Mouse (Mus musculus) lung, adult 2 months (tissue): Measurements from ENCODE around the gene Dmbt1.

ENCODE experiments used
- CTCF ChIP-seq: fragments of 200-500 bp; IDR thresholded peaks from 2 replicates; pipeline ENCODE4 v1.5.1; 2011; ENCODE audit warnings: mild to moderate bottlenecking, low read length, control low read depth; ENCODE audit not compliant: insufficient read depth
- POLR2A ChIP-seq: fragments of 200-500 bp; IDR thresholded peaks from 2 replicates; pipeline ENCODE4 v1.6.1; 2011; ENCODE audit warnings: low read depth, mild to moderate bottlenecking, control low read depth, low read length, borderline replicate concordance; ENCODE audit errors: extremely low read depth

GRCm38 (mm10) chr7:131122210-131122807, 90.5 kb downstream of the Dmbt1 start:
- TF ChIP-seq CTCF (no peak), POLR2A (no peak)
